Mouse (Mus musculus) kidney, adult 2 months (tissue): ENCODE measurements around the gene Tspan31.

ENCODE experiments used
- CTCF ChIP-seq: fragments of 200-500 bp; conservative IDR thresholded peaks from 2 replicates; pipeline ENCODE4 v1.5.1; 2011; ENCODE audit warnings: low read depth, mild to moderate bottlenecking, control low read depth, low read length, moderate library complexity, mixed read lengths; ENCODE audit not compliant: insufficient read depth, insufficient read length
- POLR2A ChIP-seq: fragments of 200-500 bp; IDR thresholded peaks from one replicate; pipeline ENCODE4 v1.6.1; 2011; ENCODE audit warnings: low read depth, low read length, control low read depth

DNA sequence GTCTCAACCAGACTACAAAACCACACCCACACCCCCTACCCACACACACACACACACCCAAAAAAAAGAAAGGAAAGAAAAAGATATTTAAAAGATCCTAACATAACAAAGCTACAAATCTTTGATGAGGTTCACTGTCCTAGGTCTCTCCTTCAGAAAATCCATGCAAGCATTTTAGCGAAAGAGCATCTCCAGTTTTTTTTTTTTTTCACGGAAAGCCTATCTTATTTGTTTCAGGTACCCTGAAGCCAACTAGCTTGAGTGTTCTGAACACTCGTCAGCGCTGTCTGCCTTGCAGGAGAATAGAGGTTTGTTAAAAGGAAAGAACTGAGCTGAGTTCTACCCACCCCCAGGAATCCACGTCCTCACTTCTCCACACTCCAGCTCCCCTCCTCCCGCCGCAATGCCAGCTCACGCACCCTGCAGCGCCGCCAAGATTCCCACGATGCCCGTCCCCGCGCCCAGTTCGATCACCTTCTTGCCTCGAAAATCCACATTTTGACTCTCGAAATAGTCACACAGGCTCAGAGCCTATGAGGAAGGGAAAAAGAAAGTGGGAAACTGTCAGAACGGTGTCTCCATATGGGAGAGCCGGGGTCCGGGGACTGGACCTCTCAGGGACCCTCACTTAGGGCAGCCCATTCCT is 29.4 kb downstream of the Tspan31 start:
- TF ChIP-seq POLR2A (no peak), CTCF (no peak)
